Mouse (Mus musculus) heart, adult 2 months (tissue): Measurements from ENCODE around the gene Zfp207.
A peak's percentile ranks its signal among the peaks of the same experiment; 100 is the strongest.

Experiments
- CTCF ChIP-seq: fragments of 200-600 bp; IDR thresholded peaks from 2 replicates; pipeline ENCODE4 v1.8.1; 2022; ENCODE audit warnings: antibody characterized with exemption, mild to moderate bottlenecking, moderate library complexity
- POLR2A ChIP-seq: fragments of 200-500 bp; IDR thresholded peaks from 2 replicates; pipeline ENCODE4 v1.6.1; 2011; ENCODE audit warnings: mild to moderate bottlenecking, low read depth, low read length, control low read depth; ENCODE audit not compliant: insufficient read depth

GRCm38 (mm10) chr11:80354832-80355231 is 28.2 kb upstream of the Zfp207 start:
- TF ChIP-seq CTCF (peak; percentile 34), POLR2A (no peak)
